Mouse (Mus musculus) hindbrain, embryonic 14.5 days (tissue): ENCODE results near the gene Sv2c. TPM values are rescaled to one million over a fixed set of nuclear protein-coding genes. Genes with fewer than 3 reads are reported as not detected.

Source experiments
- ATAC-seq: fragments of 200-750 bp; cut with Nextera tagmentation; 2 replicates; pipeline ENCODE4 v1.8.0; 2017; ENCODE audit warnings: moderate number of reproducible peaks, mild to moderate bottlenecking, moderate TSS enrichment, moderate library complexity; ENCODE audit not compliant: low FRiP score
- DNase-seq: peaks from one replicate; pipeline ENCODE4 v3.0.0-alpha.2; 2015; ENCODE audit warnings: low spot score
- H3K27ac ChIP-seq: fragments of 300-500 bp; sonication (generic); 2 replicates; pipeline ENCODE4 v1.5.1; 2014; ENCODE audit warnings: mild to moderate bottlenecking, moderate library complexity
- H3K27me3 ChIP-seq: fragments of 300-500 bp; sonication (generic); 2 replicates; pipeline ENCODE4 v1.6.1; 2014; ENCODE audit warnings: mild to moderate bottlenecking, low read length, mixed read lengths; ENCODE audit not compliant: control insufficient read depth, insufficient read depth
- H3K36me3 ChIP-seq: fragments of 300-500 bp; sonication (generic); replicated peaks from 2 replicates; pipeline ENCODE4 v1.6.1; 2014; ENCODE audit not compliant: control insufficient read depth, insufficient read depth
- H3K4me1 ChIP-seq: fragments of 300-500 bp; sonication (generic); replicated peaks from 2 replicates; pipeline ENCODE4 v1.6.1; 2014; ENCODE audit warnings: antibody characterized with exemption, low read length, mixed read lengths; ENCODE audit not compliant: control insufficient read depth, insufficient read depth
- H3K4me2 ChIP-seq: fragments of 300-500 bp; sonication (generic); replicated peaks from 2 replicates; pipeline ENCODE4 v1.6.1; 2014; ENCODE audit warnings: mild to moderate bottlenecking, moderate library complexity
- H3K4me3 ChIP-seq: fragments of 300-500 bp; sonication (generic); replicated peaks from 2 replicates; pipeline ENCODE4 v1.5.1; 2014; ENCODE audit warnings: mild to moderate bottlenecking, low read length
- H3K9ac ChIP-seq: fragments of 300-500 bp; sonication (generic); 2 replicates; pipeline ENCODE4 v1.6.1; 2014
- H3K9me3 ChIP-seq: fragments of 300-500 bp; sonication (generic); 2 replicates; pipeline ENCODE4 v1.6.1; 2016; ENCODE audit warnings: low read length; ENCODE audit not compliant: control insufficient read depth
- WGBS: fragments of 180-500 bp; shearing (Covaris S2); extraction: QIAGEN DNeasy Blood & Tissue Kit; methylation state at CpG from one replicate; pipeline ENCODE4 v1.1.7; 2014; 5-methylcytosine and 5-hydroxymethylcytosine counted together
- polyA plus RNA-seq: library from polyadenylated mRNA; unstranded; fragments of >200 nt; fragmentation: Nextera tagmentation; extraction: Ambion mirVana; gene quantifications from 2 replicates; pipeline ENCODE4 v1.2.1, GENCODE M21; 2014

Gene Sv2c
- polyA plus RNA-seq, 1 experiment from 2014 or later, result 50.2 TPM

DNA sequence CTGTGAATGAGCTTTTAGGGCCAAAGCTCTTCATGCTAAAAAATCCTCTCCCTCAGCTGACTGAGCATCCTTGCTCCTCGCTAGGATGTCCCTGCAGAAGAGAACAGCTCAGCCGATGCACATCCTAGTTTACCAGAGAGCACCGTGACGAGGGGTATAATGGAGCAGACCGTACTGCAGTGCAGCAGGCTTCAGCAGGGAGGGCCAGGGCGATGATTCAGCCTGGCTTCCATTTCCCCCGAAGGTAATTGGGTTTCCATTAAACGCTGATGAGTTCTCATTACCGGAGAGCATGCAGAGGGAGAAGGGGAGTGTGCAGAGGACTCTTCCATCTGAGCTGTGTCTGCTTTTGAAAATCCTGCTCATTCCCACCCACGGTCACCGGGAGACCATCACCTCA is 108.5 kb downstream of the Sv2c start:
- 0 out of 2 replicates have a peak, but pooled peaks cover 7% of the 10 kb centered on the region for H3K4me1 ChIP-seq
- no peaks in the 10 kb centered on the region for H3K9me3 ChIP-seq
- no peak overlapping the region for H3K4me3 ChIP-seq
- WGBS, result 66% methylated on average over 11 of the region's 11 CpGs
- H3K27me3 ChIP-seq, result no peaks in the 10 kb centered on the region
- ATAC-seq, result peak; percentile 88
- H3K27ac ChIP-seq, result peak overlapping the region; percentile 77
- DNase-seq, result no peak
- 0 out of 2 replicates have a peak, but pooled peaks cover 5% of the 10 kb centered on the region for H3K36me3 ChIP-seq
- no peak overlapping the region for H3K9ac ChIP-seq
- no peak overlapping the region for H3K4me2 ChIP-seq

DNA sequence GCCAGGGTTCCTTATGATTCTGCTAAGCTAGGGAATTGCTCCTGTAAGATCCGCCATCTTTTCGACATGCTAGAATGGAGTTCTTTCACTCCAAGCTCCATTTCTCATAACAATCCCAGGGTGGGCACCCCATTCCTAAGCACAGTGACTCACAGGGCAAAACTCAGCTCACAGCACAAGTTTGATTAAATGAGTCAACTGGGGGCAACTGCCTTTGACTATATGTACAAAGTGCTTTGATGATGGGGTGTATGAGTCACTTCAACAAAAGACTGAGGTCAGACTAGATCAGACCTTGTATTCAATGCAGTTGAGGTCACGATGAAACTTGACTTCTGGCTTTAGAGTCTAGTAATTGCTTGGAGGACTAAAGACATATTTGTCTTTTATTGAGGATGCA is 116.9 kb downstream of the Sv2c start:
- Histone ChIP-seq H3K36me3 (no peaks in the 10 kb centered on the region), H3K4me2 (no peak overlapping the region), H3K4me3 (no peak overlapping the region), H3K27me3 (no peaks in the 10 kb centered on the region), H3K9me3 (no peaks in the 10 kb centered on the region), H3K4me1 (peaks cover 11% of the 10 kb centered on the region), H3K9ac (no peak overlapping the region), H3K27ac (no peak overlapping the region)
- ATAC-seq, result no peak
- WGBS, result 96% methylated on average over 3 of the region's 3 CpGs
- no peak for DNase-seq

DNA sequence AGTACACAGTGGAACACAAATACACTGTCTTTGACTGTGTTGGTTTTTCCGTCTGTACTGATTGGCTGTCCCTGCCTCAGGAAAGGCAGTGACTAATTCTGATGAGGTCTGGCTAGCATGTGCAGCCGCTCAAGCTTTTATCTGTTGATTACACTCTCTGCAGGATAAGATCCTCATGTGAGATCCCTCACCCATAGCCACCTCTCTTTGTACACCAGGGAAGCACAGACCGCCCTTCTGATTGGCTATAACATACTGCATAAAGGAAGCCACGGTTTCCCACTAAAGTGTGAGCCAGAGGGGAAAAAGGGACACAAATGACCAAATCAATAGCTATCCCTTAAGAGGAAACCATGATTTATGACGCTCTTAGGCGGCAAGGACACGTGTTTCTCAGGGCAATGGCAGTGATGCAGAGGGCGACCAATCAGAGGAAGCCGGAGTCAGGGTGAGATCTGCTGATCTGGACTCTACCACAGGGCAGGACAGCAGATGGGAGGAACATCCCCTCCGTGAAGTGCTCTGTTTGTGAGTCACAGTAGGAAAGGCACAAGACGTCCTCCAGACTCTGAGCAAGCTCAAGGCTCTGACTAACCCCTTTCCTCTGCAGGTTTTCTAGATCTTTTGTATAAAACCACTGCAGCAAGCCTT is 121.4 kb downstream of the Sv2c start:
- H3K27ac ChIP-seq, result peak overlapping the region; percentile 62
- 37% methylated on average over 11 of the region's 11 CpGs for WGBS
- peak overlapping the region; percentile 27 for H3K4me2 ChIP-seq
- ATAC-seq, result peak; percentile 82
- peak; percentile 45 for DNase-seq
- H3K36me3 ChIP-seq, result no peaks in the 10 kb centered on the region
- no peaks in the 10 kb centered on the region for H3K27me3 ChIP-seq
- no peaks in the 10 kb centered on the region for H3K9me3 ChIP-seq
- H3K9ac ChIP-seq, result no peak overlapping the region
- peaks cover 19% of the 10 kb centered on the region for H3K4me1 ChIP-seq
- no peak overlapping the region for H3K4me3 ChIP-seq

DNA sequence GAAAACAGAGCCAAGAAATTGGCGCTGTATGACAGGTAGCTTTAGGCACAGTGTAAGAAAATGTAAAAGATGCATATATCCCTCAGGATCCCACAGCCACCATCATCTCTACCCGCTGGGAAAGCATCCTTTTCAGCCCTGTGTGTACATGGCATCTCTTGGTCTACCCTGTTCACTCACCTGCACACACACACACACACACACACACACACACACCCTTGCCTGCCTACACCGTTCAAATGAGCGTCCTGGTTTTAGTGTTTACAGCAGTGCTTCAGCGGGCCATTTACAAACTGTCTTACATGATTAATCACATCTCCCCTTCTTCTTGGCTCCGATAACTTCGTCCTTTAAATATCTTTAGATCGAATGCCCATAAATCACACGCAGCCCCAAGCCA is 123.4 kb downstream of the Sv2c start:
- Histone ChIP-seq H3K27ac (peak overlapping the region; percentile 60), H3K9me3 (no peaks in the 10 kb centered on the region)
- ATAC-seq, result peak; percentile 47; the same call in 1 of the 2 replicates

DNA sequence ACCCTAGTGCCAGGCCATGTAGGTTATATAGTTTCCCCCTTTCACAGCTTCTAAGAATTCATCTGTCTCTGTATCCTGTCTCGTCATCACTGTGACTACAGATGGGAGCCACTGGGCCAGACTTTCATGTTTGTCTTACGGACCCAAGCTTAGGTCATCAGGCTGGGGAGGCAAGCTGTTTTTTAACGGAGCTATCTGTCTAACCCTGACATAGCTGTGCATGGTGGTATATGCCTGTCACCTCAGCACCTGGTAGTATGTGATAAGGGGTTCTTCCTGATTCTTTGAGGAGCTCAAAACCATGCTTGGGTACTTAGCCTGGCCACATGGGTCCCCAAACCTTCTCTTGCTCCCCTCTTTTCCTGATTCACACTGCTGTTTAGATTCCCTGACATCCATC is 124.2 kb downstream of the Sv2c start:
- 76% methylated on average over 3 of the region's 3 CpGs for WGBS
- no peak overlapping the region for H3K27ac ChIP-seq

More for the DNA sequence above, 123.4 kb downstream of the Sv2c start:
- DNase-seq, result peak; percentile 54
- Histone ChIP-seq H3K27me3 (no peaks in the 10 kb centered on the region), H3K4me2 (no peak overlapping the region), H3K36me3 (no peaks in the 10 kb centered on the region), H3K4me1 (peaks cover 19% of the 10 kb centered on the region), H3K9ac (no peak overlapping the region), H3K4me3 (no peak overlapping the region)
- 56% methylated on average over 9 of the region's 9 CpGs for WGBS

DNA sequence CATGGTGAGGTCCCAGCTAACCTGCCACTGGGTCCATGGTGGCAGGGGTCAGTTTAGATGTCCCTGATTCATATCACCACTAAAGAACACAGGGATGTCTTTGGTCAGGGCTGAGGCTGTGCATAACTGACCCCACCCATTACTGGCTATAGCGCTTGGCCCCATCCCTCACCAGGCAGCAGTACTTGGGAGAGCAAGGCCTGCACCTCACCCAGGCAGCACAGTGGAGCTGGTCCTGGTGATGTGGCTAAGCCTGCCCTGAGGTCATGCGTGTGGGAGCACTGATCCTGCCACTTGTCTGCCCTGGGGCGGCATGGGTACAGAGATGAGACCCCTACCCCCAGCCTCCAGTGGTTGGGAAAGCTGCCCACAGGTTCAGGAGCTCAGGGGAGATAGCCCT is 128.8 kb downstream of the Sv2c start:
- H3K27ac ChIP-seq, result peak overlapping the region; percentile 26; the same call in 1 of the 2 replicates
- H3K4me1 ChIP-seq, result peaks cover 4% of the 10 kb centered on the region; the same call in 1 of the 2 replicates

More for the DNA sequence above, 124.2 kb downstream of the Sv2c start:
- no peaks in the 10 kb centered on the region for H3K27me3 ChIP-seq
- no peaks in the 10 kb centered on the region for H3K9me3 ChIP-seq
- no peak overlapping the region for H3K4me2 ChIP-seq
- no peak for DNase-seq
- no peak overlapping the region for H3K9ac ChIP-seq
- H3K36me3 ChIP-seq, result no peaks in the 10 kb centered on the region
- H3K4me3 ChIP-seq, result no peak overlapping the region
- peaks cover 19% of the 10 kb centered on the region for H3K4me1 ChIP-seq
- no peak for ATAC-seq

DNA sequence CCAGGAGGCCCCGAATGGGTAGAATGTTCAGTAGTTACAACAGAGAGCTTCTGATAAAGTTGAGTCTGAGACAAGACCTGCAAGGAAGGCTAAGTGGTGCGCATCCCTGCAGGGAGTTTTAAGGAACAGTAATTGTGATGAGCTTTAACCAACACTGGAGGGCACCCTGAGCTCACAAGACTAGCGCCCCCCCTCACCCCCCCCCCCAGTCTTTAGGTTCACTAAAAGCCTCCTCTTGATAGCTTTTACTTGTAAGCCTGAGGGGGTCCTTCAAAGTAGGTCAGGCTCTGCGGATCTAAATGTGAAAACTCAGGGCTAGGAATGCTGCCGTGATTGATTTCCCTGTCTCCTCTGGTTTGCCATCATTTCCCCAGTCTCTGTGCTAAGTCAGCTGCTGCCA is 129.9 kb downstream of the Sv2c start:
- peak overlapping the region; percentile 26; the same call in 1 of the 2 replicates for H3K27ac ChIP-seq
- H3K27me3 ChIP-seq, result no peaks in the 10 kb centered on the region
- WGBS, result 32% methylated on average over 5 of the region's 5 CpGs
- peak; percentile 40 for ATAC-seq
- peak; percentile 45 for DNase-seq
- H3K9me3 ChIP-seq, result no peaks in the 10 kb centered on the region
- no peak overlapping the region for H3K4me2 ChIP-seq
- peaks cover 4% of the 10 kb centered on the region; the same call in 1 of the 2 replicates for H3K4me1 ChIP-seq
- H3K36me3 ChIP-seq, result no peaks in the 10 kb centered on the region
- H3K4me3 ChIP-seq, result no peak overlapping the region
- H3K9ac ChIP-seq, result no peak overlapping the region

More for the DNA sequence above, 128.8 kb downstream of the Sv2c start:
- DNase-seq, result no peak
- Histone ChIP-seq H3K4me3 (no peak overlapping the region), H3K36me3 (no peaks in the 10 kb centered on the region), H3K4me2 (no peak overlapping the region), H3K27me3 (no peaks in the 10 kb centered on the region), H3K9ac (no peak overlapping the region), H3K9me3 (no peaks in the 10 kb centered on the region)
- WGBS, result 93% methylated on average over 3 of the region's 3 CpGs
- ATAC-seq, result peak; percentile 35; the same call in 1 of the 2 replicates

DNA sequence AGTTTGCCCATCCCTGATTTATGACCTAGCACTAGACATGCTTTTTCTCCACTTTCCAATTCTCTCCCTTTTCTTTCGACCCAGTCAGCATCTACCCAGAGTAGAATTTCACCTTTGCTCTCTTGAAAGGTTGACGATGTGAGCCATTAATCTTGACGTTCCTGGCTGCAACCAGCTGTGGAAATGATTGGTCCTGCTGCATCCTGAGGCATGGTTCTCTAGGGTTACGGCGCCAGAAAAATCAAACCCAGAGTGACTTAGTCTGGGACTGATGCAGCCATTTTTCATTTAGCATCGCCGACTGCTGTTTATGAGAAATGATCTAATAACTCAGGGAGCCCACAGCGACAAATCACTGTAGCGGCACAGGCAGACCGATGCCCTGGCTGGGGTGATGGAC is 133.0 kb downstream of the Sv2c start:
- no peak overlapping the region for H3K4me3 ChIP-seq
- H3K9ac ChIP-seq, result no peak overlapping the region
- no peak overlapping the region for H3K4me2 ChIP-seq
- no peaks in the 10 kb centered on the region for H3K36me3 ChIP-seq
- no peak for DNase-seq
- no peaks in the 10 kb centered on the region for H3K27me3 ChIP-seq
- no peaks in the 10 kb centered on the region for H3K9me3 ChIP-seq
- peak overlapping the region; percentile 70 for H3K27ac ChIP-seq
- ATAC-seq, result no peak
- WGBS, result 51% methylated on average over 10 of the region's 10 CpGs
- H3K4me1 ChIP-seq, result peaks cover 13% of the 10 kb centered on the region

DNA sequence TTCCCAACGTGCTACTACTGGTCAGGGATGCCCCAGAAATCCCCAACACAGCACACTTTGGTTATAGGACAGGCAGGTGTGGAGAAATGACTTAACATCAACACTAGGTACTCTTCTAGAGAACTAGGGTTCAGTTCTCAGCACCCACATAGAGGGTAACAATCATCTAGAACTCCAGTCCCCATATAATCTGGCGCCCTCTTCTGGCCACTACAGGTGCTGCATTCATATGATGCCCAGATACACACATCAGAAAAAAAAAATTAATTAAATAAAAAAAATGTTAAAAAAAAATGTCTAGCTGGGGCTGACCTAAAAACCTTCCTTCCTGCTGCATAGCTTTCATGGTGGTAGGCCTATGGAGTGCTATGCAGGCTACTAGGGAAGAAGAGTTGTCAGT is 135.1 kb downstream of the Sv2c start:
- no peaks in the 10 kb centered on the region for H3K36me3 ChIP-seq
- no peaks in the 10 kb centered on the region for H3K9me3 ChIP-seq
- no peak overlapping the region for H3K27ac ChIP-seq
- H3K4me2 ChIP-seq, result no peak overlapping the region
- WGBS, result 52% methylated on average over 2 of the region's 2 CpGs
- no peak for DNase-seq
- no peaks in the 10 kb centered on the region for H3K27me3 ChIP-seq
- H3K4me3 ChIP-seq, result no peak overlapping the region
- peaks cover 9% of the 10 kb centered on the region for H3K4me1 ChIP-seq
- ATAC-seq, result no peak
- H3K9ac ChIP-seq, result no peak overlapping the region
